Mouse (Mus musculus) layer of hippocampus, adult 8-10 months (tissue): ENCODE data around the gene Meox2. TPM values are rescaled to one million over a fixed set of nuclear protein-coding genes. Genes with fewer than 3 reads are reported as not detected.

ENCODE experiments used
- total RNA-seq, 4 experiments: library from RNA; stranded (reverse); gene quantifications; 2 replicates each; pipeline ENCODE4 v1.2.4; 2022

Gene Meox2
- total RNA-seq, 4 experiments from 2014 or later: not detected

Other genes with a start within 250 kb of the Meox2 start
- 1 to 10 TPM; 4.5 to 6.6 (median 6.4) TPM for gene Agmo, start 133.1 kb downstream of the Meox2 start, total RNA-seq